Mouse (Mus musculus): Measurements from ENCODE around the gene Gm8082. TPM values are rescaled to one million over a fixed set of nuclear protein-coding genes. Genes with fewer than 3 reads are reported as not detected.

Gm8082 gene
- not detected for polyA plus RNA-seq (2017; shearing (Covaris generic))

GRCm38 (mm10) chr14:42993524-42993923 lies at the start of gene Gm8082:
Gm8082 (minus strand) TSS chr14:42993624.

GRCm38 (mm10) chr14:43015528-43015927 lies 22.1 kb upstream of the Gm8082 start, which contains the start of gene Gm10376:
Gm10376 (minus strand) TSS chr14:43015628.

Other genes starting within 250 kb of the Gm8082 start
- gene Gm3015, start 224.8 kb downstream of the Gm8082 start, polyA plus RNA-seq (2017; shearing (Covaris generic)): not detected
- not detected for gene Gm10377, start 195.6 kb downstream of the Gm8082 start, polyA plus RNA-seq (2017; shearing (Covaris generic))
- not detected for gene Gm21977, start 140.1 kb downstream of the Gm8082 start, polyA plus RNA-seq (2017; shearing (Covaris generic))
- gene Gm10376, start 22.0 kb upstream of the Gm8082 start, polyA plus RNA-seq (2017; shearing (Covaris generic)): not detected
- gene Gm8094, start 83.0 kb upstream of the Gm8082 start, polyA plus RNA-seq (2017; shearing (Covaris generic)): not detected
- gene Gm8104, start 107.0 kb upstream of the Gm8082 start, polyA plus RNA-seq (2017; shearing (Covaris generic)): not detected
- not detected for gene Gm7233, start 186.2 kb upstream of the Gm8082 start, polyA plus RNA-seq (2017; shearing (Covaris generic))
- not detected for gene Gm8122, start 241.7 kb upstream of the Gm8082 start, polyA plus RNA-seq (2017; shearing (Covaris generic))